ENCODE assay signal across 8 mouse cellular contexts in the genomic region with DNA sequence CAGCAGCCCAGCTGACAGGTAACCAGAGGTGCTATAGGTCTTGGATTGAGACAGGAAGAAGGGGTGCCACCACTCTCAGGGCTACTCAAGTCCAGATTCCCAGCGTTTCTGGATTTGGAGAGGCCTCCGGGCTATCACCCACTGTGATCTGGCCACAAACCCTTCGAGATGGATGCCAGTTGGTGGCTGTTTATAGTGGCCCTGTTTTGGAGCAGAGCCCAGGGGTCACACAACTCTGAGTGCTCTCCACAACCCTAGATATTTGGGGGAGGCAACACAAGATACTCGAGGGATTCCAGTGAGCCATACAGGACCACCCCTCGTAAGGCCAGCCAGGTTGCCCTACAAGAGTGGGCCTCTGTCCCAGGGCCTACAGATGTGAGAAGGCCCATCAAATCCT. TPM values are rescaled to one million over a fixed set of nuclear protein-coding genes. Genes with fewer than 3 reads are reported as not detected.
DNase-seq lines count a peak whose midpoint lies in the region; ATAC-seq and TF ChIP-seq lines count a peak whose summit lies in the region.

No protein-coding gene starts in this region.

- H3K9ac ChIP-seq in kidney, postnatal 0 days (ENCODE audit: low read depth, low read length): peak overlapping the region; percentile 99
- peak overlapping the region; percentile 99 for H3K9ac ChIP-seq in embryonic facial prominence, embryonic 14.5 days (ENCODE audit: low read depth, low read length)

- peak overlapping the region; percentile 85 for H3K4me2 ChIP-seq in kidney, postnatal 0 days (ENCODE audit: low read length)
- peak overlapping the region; percentile 63 for H3K4me2 ChIP-seq in embryonic facial prominence, embryonic 14.5 days (ENCODE audit: low read depth, low read length)

- no peak for DNase-seq in kidney, postnatal 0 days (ENCODE audit: low spot score)
- DNase-seq in kidney, adult 18-20 months: no peak
- no peak for DNase-seq in embryonic facial prominence, embryonic 14.5 days (ENCODE audit: low spot score)
- DNase-seq in induced T-regulatory cell, adult 2 months (ENCODE audit: low read depth): peak; percentile 52
- DNase-seq in neural tube, embryonic 10.5 days (ENCODE audit: extremely low spot score, low spot score): peak; percentile 27
- DNase-seq in spleen, adult 18-20 months: no peak
- DNase-seq in gastrocnemius, postnatal 4 days (ENCODE audit: low spot score in 2 of 2): no peak
- DNase-seq in right cerebral cortex, adult 18-20 months: no peak

- H3K27me3 ChIP-seq in kidney, postnatal 0 days (ENCODE audit: insufficient read depth, low read length): no peaks in the 10 kb centered on the region
- H3K27me3 ChIP-seq in embryonic facial prominence, embryonic 14.5 days (replicated peaks; ENCODE audit: control insufficient read depth, insufficient read depth, low read length): no peaks in the 10 kb centered on the region

- peaks cover 21% of the 10 kb centered on the region for H3K4me1 ChIP-seq in kidney, postnatal 0 days (replicated peaks; ENCODE audit: insufficient read depth, low read length)
- H3K4me1 ChIP-seq in embryonic facial prominence, embryonic 14.5 days (ENCODE audit: control insufficient read depth, insufficient read depth, low read length): peaks cover 28% of the 10 kb centered on the region

- H3K4me3 ChIP-seq in kidney, postnatal 0 days (replicated peaks; ENCODE audit: low read depth, low read length): peak overlapping the region; percentile 95
- peak overlapping the region; percentile 86 for H3K4me3 ChIP-seq in embryonic facial prominence, embryonic 14.5 days (ENCODE audit: low read depth, low read length)

- H3K36me3 ChIP-seq in kidney, postnatal 0 days (ENCODE audit: insufficient read depth, low read length): no peaks in the 10 kb centered on the region
- H3K36me3 ChIP-seq in embryonic facial prominence, embryonic 14.5 days (ENCODE audit: control insufficient read depth, insufficient read depth, low read length): no peaks in the 10 kb centered on the region

- ATAC-seq in kidney, postnatal 0 days (replicated peaks; ENCODE audit: low FRiP score, low read depth): no peak
- no peak for ATAC-seq in embryonic facial prominence, embryonic 14.5 days (ENCODE audit: low read depth)

- 20% methylated on average over 5 of the region's 5 CpGs for WGBS in kidney, postnatal 0 days
- 30% methylated on average over 5 of the region's 5 CpGs for WGBS in embryonic facial prominence, embryonic 14.5 days

- no peaks in the 10 kb centered on the region for H3K9me3 ChIP-seq in kidney, postnatal 0 days (replicated peaks; ENCODE audit: low read length)
- no peaks in the 10 kb centered on the region for H3K9me3 ChIP-seq in embryonic facial prominence, embryonic 14.5 days (ENCODE audit: control insufficient read depth, low read length)

- 0 out of 2 replicates have a peak overlapping the region, but pooled peaks have one; percentile 93 for H3K27ac ChIP-seq in kidney, postnatal 0 days
- H3K27ac ChIP-seq in embryonic facial prominence, embryonic 14.5 days (replicated peaks; ENCODE audit: low read depth, low read length): 0 out of 2 replicates have a peak overlapping the region, but pooled peaks have one; percentile 93

- TF ChIP-seq CTCF in kidney, postnatal 0 days (IDR thresholded peaks at IDR 0.05; ENCODE audit: low read depth): no peak

RNA-seq across cellular contexts. Expression of a gene that starts 1.8 kb away (rescaled TPM):
- polyA plus RNA-seq in kidney, postnatal 0 days (2015; fragmentation: Nextera tagmentation; extraction: Ambion mirVana): 5.3 and 5.4 TPM in 2 replicates
- 11.6 and 11.7 TPM in 2 replicates for polyA plus RNA-seq in embryonic facial prominence, embryonic 14.5 days (2014; fragmentation: Nextera tagmentation; extraction: Ambion mirVana)
- 10 to 100 TPM; 37.4 to 41.9 TPM for total RNA-seq in gastrocnemius, postnatal 4 days (2021)

Comparison
In these comparisons a context has a peak if more than half of its experiments do, and no peak if none do; other contexts are left out.
1. DNase-seq: peak in induced T-regulatory cell, adult 2 months (single experiment) and neural tube, embryonic 10.5 days (single experiment); none in kidney, postnatal 0 days (single experiment), kidney, adult 18-20 months (single experiment), embryonic facial prominence, embryonic 14.5 days (single experiment), spleen, adult 18-20 months (0 of 2), gastrocnemius, postnatal 4 days (0 of 2) and right cerebral cortex, adult 18-20 months (single experiment).